Mouse (Mus musculus): ENCODE measurements around the gene Twf1.

DNA sequence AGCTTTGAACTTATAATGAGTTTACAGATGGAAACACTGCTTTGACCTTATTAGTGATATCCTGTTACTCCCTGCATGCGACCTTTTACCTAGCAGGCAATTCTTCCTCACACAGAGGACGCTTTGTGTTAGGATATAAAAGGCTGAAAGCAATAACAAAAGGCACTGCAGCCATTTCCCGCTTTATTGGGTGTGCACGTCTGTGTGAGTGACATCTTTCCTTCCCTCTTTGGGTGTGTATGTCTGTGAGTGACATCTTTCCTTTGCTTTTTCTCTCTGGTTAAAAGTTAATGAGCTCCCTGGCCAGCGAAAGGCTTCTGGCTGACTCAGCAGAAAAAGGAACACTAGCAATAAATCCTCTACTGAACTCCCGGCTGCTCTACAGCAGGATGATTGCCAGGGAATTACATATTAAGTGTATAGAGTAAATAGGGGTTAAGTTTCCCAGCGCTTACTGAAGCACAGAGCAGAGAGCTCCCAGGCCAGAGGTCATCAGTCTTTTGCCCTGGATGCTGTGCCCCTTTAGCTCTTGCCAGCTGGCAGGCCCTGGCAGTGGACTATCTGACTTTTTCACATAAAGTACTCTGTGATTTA, 7.6 kb downstream of the Twf1 start:
- TF ChIP-seq POLR2A (IDR thresholded peaks at IDR 0.05; ENCODE audit: control insufficient read depth in 1 of 2, insufficient read depth in 1 of 2, low read depth in 1 of 2, low read length in 2 of 2, poor library complexity in 1 of 2) (no peak), MAZ (IDR thresholded peaks at IDR 0.05; ENCODE audit: low read depth, low read length) (no peak), ZKSCAN1 (IDR thresholded peaks at IDR 0.05; ENCODE audit: low read depth, low read length) (no peak), CTCF (IDR thresholded peaks at IDR 0.05 in 2 of 3, conservative IDR thresholded peaks at IDR 0.05 in 1 of 3; ENCODE audit: control insufficient read depth in 1 of 3, insufficient read depth in 1 of 3, low read depth in 2 of 3, low read length in 3 of 3, poor library complexity in 1 of 3, severe bottlenecking in 1 of 3) (no peak), EP300 (IDR thresholded peaks at IDR 0.05; ENCODE audit: low read depth in 1 of 2, low read length in 2 of 2) (no peak)

All from MEL (cell line).